In the genomic region with DNA sequence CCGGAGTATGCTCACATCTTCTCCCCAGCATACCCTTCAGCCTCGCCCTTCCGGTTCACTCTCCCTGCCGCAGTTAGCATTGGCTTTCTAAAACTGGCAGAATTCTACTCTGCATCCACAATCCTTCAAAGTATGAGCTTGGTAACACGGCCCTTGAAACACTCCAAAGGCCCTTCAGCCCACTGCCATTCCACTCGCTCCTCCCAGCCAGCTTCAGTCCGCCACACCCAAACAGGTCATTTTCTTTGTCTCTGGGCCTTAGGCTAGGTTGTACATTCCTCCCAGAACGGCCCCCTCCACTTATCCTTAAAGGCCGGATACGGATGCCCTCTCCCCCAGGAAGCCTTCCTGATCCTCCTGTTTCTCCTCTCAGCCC, we compare ENCODE assay signal across 10 mouse cellular contexts. TPM values are rescaled to one million over a fixed set of nuclear protein-coding genes. Genes with fewer than 3 reads are reported as not detected.
DNase-seq lines count a peak whose midpoint lies in the region; ATAC-seq and TF ChIP-seq lines count a peak whose summit lies in the region.
"Had no signal": no experiment of that assay in that cellular context is flagged by ENCODE, and none has a peak within 500 bp of the region (broad histone marks: within the 10 kb centered on the region; RNA-seq: fewer than 3 reads in every experiment).

No protein-coding gene starts in this region.

- no peaks in the 10 kb centered on the region for H3K36me3 ChIP-seq in testis, adult 2 months (ENCODE audit: control insufficient read depth, insufficient read depth, low read length)
- H3K36me3 ChIP-seq in liver, embryonic 16.5 days (ENCODE audit: control insufficient read depth, insufficient read depth), result no peaks in the 10 kb centered on the region
- H3K36me3 ChIP-seq: midbrain, embryonic 12.5 days had no signal

- H3K4me1 ChIP-seq in testis, adult 2 months (ENCODE audit: control insufficient read depth, insufficient read depth, low read length), result peaks cover 14% of the 10 kb centered on the region
- no peaks in the 10 kb centered on the region; the same call in none of the 2 replicates for H3K4me1 ChIP-seq in liver, embryonic 16.5 days (ENCODE audit: control insufficient read depth, low read depth, low read length)

- no peaks in the 10 kb centered on the region for H3K9me3 ChIP-seq in liver, embryonic 16.5 days (replicated peaks; ENCODE audit: control insufficient read depth, low read length)
- H3K9me3 ChIP-seq: midbrain, embryonic 12.5 days had no signal

- no peak overlapping the region for H3K4me3 ChIP-seq in gastrocnemius, adult 2 months
- H3K4me3 ChIP-seq in testis, adult 2 months (ENCODE audit: control insufficient read depth, low read depth, low read length), result no peak overlapping the region; the same call in 1 of the 2 replicates
- H3K4me3 ChIP-seq in liver, embryonic 16.5 days (ENCODE audit: low read depth, low read length), result no peak overlapping the region
- H3K4me3 ChIP-seq: midbrain, embryonic 12.5 days had no signal

- H3K4me2 ChIP-seq in liver, embryonic 16.5 days (ENCODE audit: low read depth, low read length), result no peak overlapping the region
- H3K4me2 ChIP-seq: midbrain, embryonic 12.5 days had no signal

- intact Hi-C loops in gastrocnemius, adult 2 months (cut with DNase I), result no loop called here
- intact Hi-C loops in gastrocnemius, postnatal 14 days (cut with DNase I; ENCODE audit: low total_unique reads), result no loop called here

- DNase-seq in gastrocnemius, adult 2 months, result no peak
- DNase-seq in gastrocnemius, postnatal 14 days, result no peak
- no peak for DNase-seq in testis, postnatal 14 days (ENCODE audit: low spot score)
- peak; percentile 43 for DNase-seq in testis, postnatal 10 days (ENCODE audit: low spot score)
- no peak for DNase-seq in cerebellum, adult 11 months
- DNase-seq in urinary bladder, adult 18-20 months (ENCODE audit: low spot score in 2 of 2), result no peak
- DNase-seq: adrenal gland, adult 8-10 months had no signal

- no peaks in the 10 kb centered on the region for H3K27me3 ChIP-seq in testis, adult 2 months (ENCODE audit: control insufficient read depth, insufficient read depth, low read length)
- no peaks in the 10 kb centered on the region for H3K27me3 ChIP-seq in liver, embryonic 16.5 days (ENCODE audit: control insufficient read depth, insufficient read depth, low read depth, low read length)
- H3K27me3 ChIP-seq: midbrain, embryonic 12.5 days had no signal

- peak; percentile 9; the same call in 1 of the 2 replicates for ATAC-seq in liver, embryonic 16.5 days (ENCODE audit: low read depth)

- H3K9ac ChIP-seq in liver, embryonic 16.5 days (ENCODE audit: low read depth, low read length), result no peak overlapping the region
- H3K9ac ChIP-seq: midbrain, embryonic 12.5 days had no signal

- H3K27ac ChIP-seq in gastrocnemius, adult 2 months, result peak overlapping the region; percentile 72
- peak overlapping the region; percentile 32 for H3K27ac ChIP-seq in testis, adult 2 months (ENCODE audit: control insufficient read depth, insufficient read depth, low read depth, low read length)
- H3K27ac ChIP-seq in liver, embryonic 16.5 days (ENCODE audit: low read length), result no peak overlapping the region
- H3K27ac ChIP-seq: midbrain, embryonic 12.5 days had no signal

- TF ChIP-seq POLR2A in testis, adult 2 months (IDR thresholded peaks at IDR 0.05; ENCODE audit: control insufficient read depth, low read depth, low read length), result 0 out of 2 replicates have a peak, but pooled peaks have one; percentile 20

- TF ChIP-seq CTCF in gastrocnemius, adult 2 months (IDR thresholded peaks at IDR 0.05), result no peak
- TF ChIP-seq CTCF in testis, adult 2 months (IDR thresholded peaks at IDR 0.05; ENCODE audit: control insufficient read depth, insufficient read depth, insufficient replicate concordance, low read depth, low read length), result no peak

- WGBS in liver, embryonic 16.5 days (ENCODE audit: insufficient replicate concordance), result 37% methylated on average over 10 of the region's 10 CpGs

RNA-seq across cellular contexts. Expression of a gene that starts 26.1 kb away (rescaled TPM):
- 10 to 100 TPM; 34.9 to 35.6 TPM for total RNA-seq in gastrocnemius, adult 2 months (2021)
- 10 to 100 TPM; 53.8 to 63.9 TPM for total RNA-seq in gastrocnemius, postnatal 14 days (2021)
- polyA plus RNA-seq in testis, adult 2 months (2012; rRNA removed), result 156 and 195 TPM in 2 replicates
- 41.4 and 42.7 TPM in 2 replicates for polyA plus RNA-seq in liver, embryonic 16.5 days (2015; fragmentation: Nextera tagmentation; extraction: Ambion mirVana)
